In genomic region chr19:57610058-57610475, GRCm38 (mm10) we compare ENCODE assay signal across 8 mouse cellular contexts. TPM values are rescaled to one million over a fixed set of nuclear protein-coding genes. Genes with fewer than 3 reads are reported as not detected.
DNase-seq lines count a peak whose midpoint lies in the region; ATAC-seq lines count a peak whose summit lies in the region.

No protein-coding gene starts in this region.

- 0% methylated on average over 21 of the region's 21 CpGs for WGBS in hindbrain, embryonic 13.5 days

- peaks cover 24% of the 10 kb centered on the region for H3K4me1 ChIP-seq in hindbrain, embryonic 13.5 days (replicated peaks)

- H3K36me3 ChIP-seq in hindbrain, embryonic 13.5 days = no peaks in the 10 kb centered on the region

- H3K27ac ChIP-seq in hindbrain, embryonic 13.5 days = peak overlapping the region; percentile 97

- H3K4me3 ChIP-seq in hindbrain, embryonic 13.5 days = peak overlapping the region; percentile 90

- H3K27me3 ChIP-seq in hindbrain, embryonic 13.5 days = no peaks in the 10 kb centered on the region

- H3K9ac ChIP-seq in hindbrain, embryonic 13.5 days = peak overlapping the region; percentile 96

- H3K9me3 ChIP-seq in hindbrain, embryonic 13.5 days = 0 out of 2 replicates have a peak, but pooled peaks cover 2% of the 10 kb centered on the region

- DNase-seq in frontal cortex, postnatal 14 days (ENCODE audit: low spot score in 2 of 2) = no peak
- DNase-seq in A20 (ENCODE audit: low read depth, low spot score) = peak; percentile 72
- peak; percentile 75 for DNase-seq in embryo, embryonic 10.5 days (ENCODE audit: low spot score)
- peak; percentile 21 for DNase-seq in testis, postnatal 14 days (ENCODE audit: low spot score)
- DNase-seq in frontal cortex, postnatal 10 days (ENCODE audit: low spot score in 2 of 2) = no peak

- peak; percentile 45 for ATAC-seq in frontal cortex, adult (ENCODE audit: low TSS enrichment)
- peak; percentile 54 for ATAC-seq in hindbrain, embryonic 13.5 days (ENCODE audit: low FRiP score)
- peak; percentile 53 for ATAC-seq in megakaryocyte, adult 5-6 weeks (ENCODE audit: poor library complexity, severe bottlenecking)

- peak overlapping the region; percentile 95 for H3K4me2 ChIP-seq in hindbrain, embryonic 13.5 days

RNA-seq across cellular contexts. Expression of gene Atrnl1, which starts 0.8 kb away (rescaled TPM):
- polyA plus RNA-seq in hindbrain, embryonic 13.5 days (2015; fragmentation: Nextera tagmentation; extraction: Ambion mirVana) = 7.6 and 7.9 TPM in 2 replicates
- total RNA-seq in megakaryocyte, adult 5-6 weeks (2015) = 29.6 and 30.8 TPM in 2 replicates
- total RNA-seq in megakaryocyte, adult 5-6 weeks (2017) = 39.2 and 47.4 TPM in 2 replicates

Comparison
In these comparisons a context has a peak if more than half of its experiments do, and no peak if none do; other contexts are left out.
1. DNase-seq: peak in A20 (single experiment), embryo, embryonic 10.5 days (single experiment) and testis, postnatal 14 days (single experiment); none in frontal cortex, postnatal 14 days (0 of 2) and frontal cortex, postnatal 10 days (0 of 2).
2. Peak in every context shown above with its lines, with median percentiles within 50 percentile points of each other: ATAC-seq.